Mouse (Mus musculus): ENCODE results near the gene Pln. TPM values are rescaled to one million over a fixed set of nuclear protein-coding genes. Genes with fewer than 3 reads are reported as not detected.
A peak's percentile ranks its signal among the peaks of the same experiment; 100 is the strongest.

The Pln gene
- 0.06 and 0.07 TPM in 2 replicates for polyA plus RNA-seq (2012; rRNA removed)

DNA sequence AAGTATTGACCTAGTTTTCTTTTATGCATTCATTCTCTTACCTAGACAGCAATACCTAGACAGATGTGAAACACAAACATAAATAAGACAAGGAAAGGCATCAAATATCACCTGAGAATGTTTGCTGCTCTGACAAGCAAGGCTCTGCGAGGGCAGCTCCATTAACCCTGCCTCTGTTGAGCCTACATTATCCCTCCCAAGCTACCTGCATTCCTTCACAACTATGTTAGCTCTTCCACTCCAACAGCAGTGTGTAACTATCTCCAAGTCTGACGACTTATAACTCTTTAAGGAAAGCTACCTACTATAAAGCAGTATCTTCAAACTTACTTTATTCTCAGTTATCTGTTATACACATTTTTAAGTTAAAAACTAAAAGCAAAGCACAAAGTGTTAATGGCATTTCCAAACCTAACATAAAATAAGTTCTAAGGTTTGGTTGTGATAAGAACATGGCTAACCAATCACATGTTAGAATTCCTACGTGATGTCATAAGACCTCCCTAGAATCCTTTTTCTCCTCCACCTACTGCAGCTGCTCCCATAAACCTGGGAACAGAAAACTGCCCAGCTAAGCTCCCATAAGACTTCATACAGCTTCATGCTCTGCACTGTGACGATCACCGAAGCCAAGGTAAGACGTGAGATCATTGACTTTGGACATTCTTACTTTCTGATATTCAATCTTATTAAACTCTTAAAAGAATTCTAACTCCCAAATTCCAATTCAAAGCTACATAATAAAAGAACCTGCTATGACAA lies at the start of gene Pln:
Gene Pln, plus strand, starts transcription at position 506 of the 762 bp plus-strand sequence.
- TF ChIP-seq POLR2A (IDR thresholded peaks at IDR 0.05; ENCODE audit: borderline replicate concordance, extremely low read depth, insufficient read depth, insufficient read length, poor library complexity, severe bottlenecking) (no peak), CTCF (IDR thresholded peaks at IDR 0.05; ENCODE audit: borderline replicate concordance, extremely low read depth, insufficient read depth, insufficient read length) (no peak)
- DNase-seq (ENCODE audit: low read depth) = no peak

GRCm38 (mm10) chr10:53305867-53306266 lies 31.6 kb upstream of the Pln start:
- DNase-seq (ENCODE audit: low read depth) = peak; percentile 75
- TF ChIP-seq POLR2A (IDR thresholded peaks at IDR 0.05; ENCODE audit: borderline replicate concordance, extremely low read depth, insufficient read depth, insufficient read length, poor library complexity, severe bottlenecking) = no peak
- 0 out of 2 replicates have a peak, but pooled peaks have one; percentile 4 for TF ChIP-seq CTCF (IDR thresholded peaks at IDR 0.05; ENCODE audit: borderline replicate concordance, extremely low read depth, insufficient read depth, insufficient read length)

GRCm38 (mm10) chr10:53306674-53307073 lies 30.8 kb upstream of the Pln start:
- no peak for DNase-seq (ENCODE audit: low read depth)
- TF ChIP-seq CTCF (IDR thresholded peaks at IDR 0.05; ENCODE audit: borderline replicate concordance, extremely low read depth, insufficient read depth, insufficient read length) = no peak
- TF ChIP-seq POLR2A (IDR thresholded peaks at IDR 0.05; ENCODE audit: borderline replicate concordance, extremely low read depth, insufficient read depth, insufficient read length, poor library complexity, severe bottlenecking) = no peak

DNA sequence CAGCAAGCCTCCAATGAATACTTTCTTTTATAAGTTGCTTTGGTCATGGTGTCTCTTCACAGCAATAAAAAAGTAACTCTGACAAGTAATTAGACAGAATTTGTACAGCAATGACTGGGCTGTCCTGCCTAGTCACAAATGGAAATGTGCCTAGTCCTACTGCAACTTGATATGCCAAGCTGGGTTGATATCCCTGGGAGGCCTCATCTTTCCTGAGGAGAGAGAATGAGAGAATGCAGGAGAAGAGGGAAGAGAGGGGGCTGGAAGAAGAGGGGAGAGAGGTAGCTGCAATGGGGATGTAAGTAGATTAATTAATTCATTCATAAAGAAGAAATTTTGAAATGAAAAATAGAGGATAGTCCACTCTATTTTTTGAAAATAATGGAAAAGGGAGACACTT lies 14.1 kb upstream of the Pln start:
- TF ChIP-seq POLR2A (IDR thresholded peaks at IDR 0.05; ENCODE audit: borderline replicate concordance, extremely low read depth, insufficient read depth, insufficient read length, poor library complexity, severe bottlenecking) = no peak
- DNase-seq (ENCODE audit: low read depth) = no peak

DNA sequence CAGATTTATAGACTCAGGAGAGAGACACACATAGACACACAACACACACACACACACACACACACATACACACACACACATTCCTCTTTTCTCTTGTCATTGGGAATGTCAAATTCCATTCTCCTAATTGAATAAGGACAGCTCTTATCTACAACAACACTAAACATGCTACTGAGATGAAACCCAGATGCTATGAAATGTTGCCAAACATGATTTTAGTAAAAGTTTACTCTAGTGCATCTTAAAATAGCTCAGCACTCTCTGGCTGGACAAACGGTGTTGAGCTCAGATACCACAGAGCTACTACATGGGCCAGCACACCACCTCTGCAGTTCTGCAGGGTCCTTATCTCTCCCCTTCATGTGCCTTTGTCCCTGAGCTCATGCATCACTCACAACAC lies 12.8 kb upstream of the Pln start:
- DNase-seq (ENCODE audit: low read depth) = no peak
- TF ChIP-seq POLR2A (IDR thresholded peaks at IDR 0.05; ENCODE audit: borderline replicate concordance, extremely low read depth, insufficient read depth, insufficient read length, poor library complexity, severe bottlenecking) = no peak

DNA sequence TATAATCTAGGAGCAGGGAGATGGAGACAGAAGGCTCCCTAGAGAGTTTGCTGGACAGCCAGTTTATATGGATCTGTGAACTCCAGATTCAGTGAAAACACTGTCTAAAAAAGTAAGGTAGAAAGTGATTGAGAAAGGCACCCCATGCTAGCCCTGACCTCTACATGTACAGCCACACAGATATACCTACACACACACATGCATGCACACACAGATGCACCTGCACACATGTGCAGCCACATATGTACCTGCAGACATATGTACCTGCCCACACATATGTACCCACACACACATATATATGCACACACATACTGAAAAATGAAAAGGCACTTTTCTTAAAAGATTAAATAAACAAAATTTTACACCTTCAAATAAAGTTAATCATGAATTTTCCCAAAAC lies 11.1 kb upstream of the Pln start:
- no peak for DNase-seq (ENCODE audit: low read depth)
- TF ChIP-seq POLR2A (IDR thresholded peaks at IDR 0.05; ENCODE audit: borderline replicate concordance, extremely low read depth, insufficient read depth, insufficient read length, poor library complexity, severe bottlenecking) = no peak
- TF ChIP-seq CTCF (IDR thresholded peaks at IDR 0.05; ENCODE audit: borderline replicate concordance, extremely low read depth, insufficient read depth, insufficient read length) = no peak

DNA sequence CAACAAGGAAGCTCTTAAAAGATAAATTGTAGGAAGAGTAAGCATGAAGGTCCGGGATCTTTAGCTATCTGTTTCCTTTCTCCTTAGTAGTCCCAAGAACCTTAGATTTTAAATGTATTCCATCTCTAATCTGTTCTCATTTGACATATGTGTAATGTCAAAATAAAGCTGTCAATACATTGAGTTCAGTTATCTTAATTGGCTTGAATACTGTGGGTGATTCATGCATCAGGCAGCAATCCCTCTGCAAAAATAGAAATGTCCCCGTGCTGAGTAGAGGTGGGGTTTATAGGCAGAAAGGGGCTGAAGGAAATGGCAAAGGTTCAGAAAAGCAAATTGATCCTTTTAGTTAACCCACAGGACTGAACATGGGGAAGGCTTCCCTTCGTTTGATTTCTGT lies 8.2 kb upstream of the Pln start:
- TF ChIP-seq CTCF (IDR thresholded peaks at IDR 0.05; ENCODE audit: borderline replicate concordance, extremely low read depth, insufficient read depth, insufficient read length) (no peak), POLR2A (IDR thresholded peaks at IDR 0.05; ENCODE audit: borderline replicate concordance, extremely low read depth, insufficient read depth, insufficient read length, poor library complexity, severe bottlenecking) (no peak)
- peak; percentile 24 for DNase-seq (ENCODE audit: low read depth)

DNA sequence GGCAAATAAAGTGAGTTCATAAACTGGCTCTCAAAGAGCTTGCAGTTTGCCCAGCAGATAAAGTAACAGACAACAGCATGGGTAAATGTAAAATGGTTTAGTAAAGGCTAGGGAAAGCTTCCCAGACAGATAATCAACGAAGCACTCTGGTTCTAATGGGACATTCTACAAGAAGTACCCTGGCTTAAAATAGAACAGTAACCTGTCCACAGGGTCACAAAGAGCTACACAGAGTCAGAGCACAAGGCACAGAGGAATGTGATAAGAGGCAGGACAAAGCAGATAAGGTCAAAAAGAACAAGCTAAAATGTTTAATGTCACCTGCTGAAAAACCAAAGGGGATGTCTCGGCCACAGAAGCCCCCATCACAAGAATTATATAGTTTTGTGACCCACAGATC lies 4.7 kb upstream of the Pln start:
- no peak for TF ChIP-seq POLR2A (IDR thresholded peaks at IDR 0.05; ENCODE audit: borderline replicate concordance, extremely low read depth, insufficient read depth, insufficient read length, poor library complexity, severe bottlenecking)
- TF ChIP-seq CTCF (IDR thresholded peaks at IDR 0.05; ENCODE audit: borderline replicate concordance, extremely low read depth, insufficient read depth, insufficient read length) = no peak
- DNase-seq (ENCODE audit: low read depth) = no peak

GRCm38 (mm10) chr10:53335266-53335665 lies 2.2 kb upstream of the Pln start:
- DNase-seq (ENCODE audit: low read depth) = no peak
- no peak for TF ChIP-seq POLR2A (IDR thresholded peaks at IDR 0.05; ENCODE audit: borderline replicate concordance, extremely low read depth, insufficient read depth, insufficient read length, poor library complexity, severe bottlenecking)
- no peak for TF ChIP-seq CTCF (IDR thresholded peaks at IDR 0.05; ENCODE audit: borderline replicate concordance, extremely low read depth, insufficient read depth, insufficient read length)

GRCm38 (mm10) chr10:53335974-53336373 lies 1.5 kb upstream of the Pln start:
- DNase-seq (ENCODE audit: low read depth) = peak; percentile 40
- TF ChIP-seq CTCF (IDR thresholded peaks at IDR 0.05; ENCODE audit: borderline replicate concordance, extremely low read depth, insufficient read depth, insufficient read length) = no peak
- no peak for TF ChIP-seq POLR2A (IDR thresholded peaks at IDR 0.05; ENCODE audit: borderline replicate concordance, extremely low read depth, insufficient read depth, insufficient read length, poor library complexity, severe bottlenecking)

- no peak for DNase-seq (ENCODE audit: low read depth)
- TF ChIP-seq CTCF (IDR thresholded peaks at IDR 0.05; ENCODE audit: borderline replicate concordance, extremely low read depth, insufficient read depth, insufficient read length) = no peak
- no peak for TF ChIP-seq POLR2A (IDR thresholded peaks at IDR 0.05; ENCODE audit: borderline replicate concordance, extremely low read depth, insufficient read depth, insufficient read length, poor library complexity, severe bottlenecking)
Observed at GRCm38 (mm10) chr10:53339045-53339444, 1.6 kb downstream of the Pln start.

DNA sequence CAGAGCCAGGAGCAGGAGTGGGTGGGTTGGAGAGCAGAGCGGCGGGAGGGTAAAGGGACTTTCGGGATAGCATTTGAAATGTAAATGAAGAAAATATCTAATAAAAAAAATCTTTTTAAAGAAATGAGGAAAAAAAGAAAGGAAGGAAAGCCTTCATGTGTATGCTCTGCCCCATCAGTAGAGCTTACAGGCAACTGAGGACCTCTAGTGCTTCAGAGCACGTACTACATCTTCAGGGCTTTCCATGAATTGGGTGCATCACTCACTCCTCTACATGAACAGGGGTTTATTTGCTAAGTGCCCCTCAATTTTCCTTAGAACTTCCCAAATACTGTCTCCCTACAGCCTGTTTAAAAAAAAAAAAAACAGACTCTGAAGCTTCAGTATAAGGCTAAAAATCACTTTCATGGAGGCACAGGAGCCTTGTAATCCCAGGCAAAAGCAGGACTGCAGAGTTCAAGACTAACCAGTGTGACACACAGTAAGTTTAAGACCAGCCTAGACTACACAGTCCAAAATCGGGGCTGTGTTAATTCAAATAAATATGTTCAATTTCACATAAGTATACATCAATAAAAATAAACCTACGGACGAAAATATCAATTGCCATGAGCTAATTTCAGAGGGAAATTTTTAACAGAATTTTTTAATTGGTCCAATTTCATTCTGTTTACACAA lies 4.0 kb downstream of the Pln start:
- peak; percentile 64 for DNase-seq (ENCODE audit: low read depth)
- TF ChIP-seq POLR2A (IDR thresholded peaks at IDR 0.05; ENCODE audit: borderline replicate concordance, extremely low read depth, insufficient read depth, insufficient read length, poor library complexity, severe bottlenecking) = no peak
- peak; percentile 69; the same call in 1 of the 2 replicates for TF ChIP-seq CTCF (IDR thresholded peaks at IDR 0.05; ENCODE audit: borderline replicate concordance, extremely low read depth, insufficient read depth, insufficient read length)

Measured in brain, embryonic 14.5 days (tissue).